Mouse (Mus musculus) CD4-positive helper T cell, adult 2 months (primary cell): ENCODE data around the gene Cox7a2l.

Experiments used
- DNase-seq: peaks from one replicate; pipeline ENCODE4 v3.0.0-alpha.2; 2012; ENCODE audit warnings: low read depth, missing footprints, low spot score

Cox7a2l gene

DNA sequence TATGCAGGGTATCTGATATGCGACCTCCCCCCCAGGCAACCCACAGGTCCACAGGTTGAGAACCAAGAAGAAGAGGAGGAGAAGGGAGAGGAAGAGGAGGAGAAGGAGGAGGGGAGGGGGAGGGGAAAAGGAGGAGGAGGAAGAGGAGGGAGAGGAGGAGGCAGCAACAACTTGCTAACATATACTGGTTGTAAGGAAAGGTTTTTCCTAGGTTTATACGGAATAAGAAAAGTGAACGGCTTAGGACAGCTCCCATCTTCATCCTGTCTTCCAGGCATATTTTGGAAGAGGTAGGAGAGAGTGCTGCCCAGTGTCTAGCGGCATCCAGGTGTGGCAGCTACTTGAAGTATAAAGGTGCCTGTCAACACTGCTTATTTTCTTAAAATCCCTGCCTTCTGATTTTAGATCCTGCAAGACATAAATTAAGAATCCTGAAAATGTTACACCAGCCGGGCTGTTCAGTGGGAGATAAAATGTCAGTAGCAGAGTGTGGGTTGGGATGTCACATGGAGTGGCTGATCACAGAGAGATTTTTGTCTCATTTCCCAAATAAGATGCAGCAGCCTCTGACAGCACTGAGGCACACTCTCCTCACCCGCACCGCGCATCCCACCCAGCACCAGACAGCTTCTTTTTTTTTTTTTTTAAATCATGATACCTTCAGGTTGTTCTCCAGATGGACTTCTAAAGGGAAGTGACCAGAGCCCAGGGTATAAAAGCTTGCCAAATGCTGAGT lies at the start of gene Cox7a2l:
TSS of gene Cox7a2l (minus strand) at position 51 of the 736 bp plus-strand sequence.
- no peak for DNase-seq

DNA sequence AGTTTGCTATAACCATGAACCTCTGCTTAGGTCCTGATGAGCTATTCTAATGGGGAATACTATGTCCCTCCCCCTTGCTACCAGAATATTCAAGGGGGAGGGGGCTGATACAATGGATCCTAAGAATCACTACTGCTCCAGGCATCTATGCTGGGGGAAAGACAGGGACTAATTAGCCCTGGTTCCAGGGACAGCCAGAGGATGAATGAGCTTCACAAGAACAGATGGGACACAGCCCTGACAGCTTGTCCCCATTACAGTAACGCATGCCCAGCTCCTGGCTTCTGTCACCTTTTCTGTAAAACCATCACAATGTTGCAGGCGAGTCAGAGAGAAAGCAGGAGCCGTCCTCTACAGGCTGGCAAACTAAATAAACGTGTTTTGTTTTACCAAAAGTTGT lies 48.4 kb upstream of the Cox7a2l start:
- DNase-seq: no peak

DNA sequence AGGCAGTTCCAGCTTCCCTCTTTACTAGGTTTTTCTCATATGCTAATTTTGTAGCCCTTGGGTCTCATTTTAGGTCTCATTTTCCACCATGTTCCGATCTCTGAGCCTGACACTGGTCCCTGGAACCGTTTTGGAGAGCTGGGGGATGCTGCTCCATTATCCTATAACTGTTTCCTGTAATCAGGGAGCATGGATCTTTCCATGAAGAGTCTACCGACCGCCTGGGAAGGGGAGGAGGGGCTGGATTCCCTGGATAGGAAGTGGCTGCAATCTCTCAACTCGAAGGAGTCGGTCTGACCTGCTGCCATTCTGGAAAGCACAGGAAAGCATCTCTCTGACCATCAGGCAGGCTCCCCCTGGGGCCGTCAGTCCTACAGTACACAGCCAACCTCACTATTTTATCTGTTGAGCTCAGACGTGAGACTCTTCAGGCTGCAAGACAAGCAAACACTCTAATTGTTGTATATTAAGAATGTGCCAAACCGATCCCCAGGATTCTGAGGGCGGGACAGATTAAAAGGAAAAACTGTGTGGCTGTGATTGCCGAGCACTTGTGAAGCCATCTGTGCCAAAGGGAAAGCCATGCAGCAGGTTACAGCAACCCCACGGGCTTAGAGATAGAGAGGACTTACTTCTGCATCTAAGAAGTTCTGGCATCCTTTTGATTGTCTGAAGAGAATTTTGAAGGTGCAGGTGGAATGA lies 47.1 kb upstream of the Cox7a2l start:
- no peak for DNase-seq

DNA sequence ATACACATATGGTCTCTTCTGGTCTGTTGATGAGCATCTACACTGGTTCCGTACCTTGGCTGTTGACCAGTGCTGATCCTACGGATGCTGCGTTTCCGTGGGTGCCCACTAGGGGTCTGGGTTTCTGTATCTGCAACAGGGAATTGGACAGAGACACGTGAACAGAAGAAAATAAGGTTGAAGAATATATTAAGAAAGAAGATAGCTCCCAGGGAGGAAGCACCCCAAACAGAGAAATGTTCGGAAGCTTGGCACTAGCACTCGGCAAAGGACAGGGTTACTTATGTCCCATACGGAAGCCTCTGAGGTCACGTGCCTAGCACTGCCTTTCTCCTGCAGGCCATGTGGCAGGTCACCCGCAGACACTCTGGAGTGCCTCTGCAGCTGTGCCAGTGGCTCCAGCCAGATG lies 46.6 kb upstream of the Cox7a2l start:
- DNase-seq: peak; percentile 26

DNA sequence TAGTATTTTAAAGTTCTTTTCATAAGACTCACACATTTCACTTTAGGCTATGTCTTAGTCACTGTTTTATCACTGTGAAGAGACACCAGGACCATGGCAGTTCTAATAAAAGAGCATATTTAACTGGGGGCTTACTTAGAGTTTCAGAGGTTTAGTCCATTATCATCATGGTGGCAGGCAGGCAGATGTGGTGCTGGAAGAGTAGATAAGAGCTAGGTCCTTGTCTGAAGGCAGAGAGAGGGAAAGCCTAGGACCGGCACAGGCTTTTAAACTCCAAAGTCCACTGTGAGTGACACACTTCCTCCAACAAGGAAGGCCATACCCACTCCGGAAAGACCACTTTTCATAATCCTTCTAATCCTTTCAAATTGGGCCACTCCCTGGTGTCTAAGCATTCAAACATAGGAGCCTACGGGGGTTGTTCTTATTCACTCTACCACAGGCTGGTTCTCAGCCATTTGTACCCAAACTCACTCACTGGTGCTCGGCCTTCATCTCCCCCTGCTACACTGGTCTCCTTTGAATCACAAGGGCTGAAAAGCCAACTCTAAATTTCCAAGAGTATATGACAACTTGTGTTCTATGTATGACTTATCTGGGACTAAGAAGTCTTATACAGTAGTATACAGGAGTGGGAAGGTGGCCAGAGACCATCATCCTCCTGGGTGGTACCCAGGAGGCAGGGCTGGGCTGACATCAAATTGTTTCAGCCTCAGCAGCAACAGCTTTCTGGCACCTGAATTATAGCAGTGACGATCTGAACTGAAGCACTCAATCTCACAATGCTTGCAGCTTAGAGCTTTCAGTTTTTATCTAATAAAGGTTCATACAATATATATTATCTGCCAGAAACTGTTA lies 45.3 kb upstream of the Cox7a2l start:
- no peak for DNase-seq

DNA sequence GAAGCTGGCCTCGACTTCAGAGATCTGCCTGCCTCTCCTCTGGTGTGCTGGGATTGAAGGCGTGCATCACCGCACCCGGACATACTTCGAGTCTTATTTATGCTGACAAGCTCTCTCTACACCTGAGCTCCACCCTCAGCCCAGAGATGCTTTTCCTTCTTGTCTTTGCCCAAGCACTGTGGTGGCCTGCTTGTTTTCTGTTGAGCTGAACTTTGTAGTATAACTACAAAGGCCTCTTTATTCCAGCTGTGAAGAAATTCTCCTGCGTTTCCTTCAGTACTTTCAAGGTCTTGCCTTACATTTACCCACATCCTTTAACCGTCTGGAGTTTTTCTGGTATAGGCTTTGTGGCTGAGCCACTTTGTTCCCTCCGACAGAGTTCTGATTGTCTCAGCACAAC lies 42.0 kb upstream of the Cox7a2l start:
- peak; percentile 47 for DNase-seq

DNA sequence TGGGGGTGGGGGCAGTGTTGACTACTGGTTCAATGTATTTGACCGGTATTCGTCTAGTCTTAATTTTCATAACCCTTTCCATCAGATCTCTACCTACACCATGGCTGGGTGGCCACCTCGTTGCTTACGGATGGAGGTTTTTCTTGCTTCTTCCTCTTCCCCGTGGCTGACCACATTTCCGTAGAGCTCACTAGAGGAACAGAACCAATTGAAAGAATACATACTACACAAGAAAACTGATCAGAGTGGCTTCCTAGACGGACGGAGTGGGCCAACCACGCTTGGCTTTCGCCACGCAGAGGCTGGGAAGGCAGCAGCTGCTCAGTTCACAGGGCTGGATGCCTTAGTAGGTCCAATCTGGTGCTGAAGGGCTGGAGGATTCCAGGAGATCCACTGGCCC lies 38.7 kb upstream of the Cox7a2l start:
- no peak for DNase-seq

DNA sequence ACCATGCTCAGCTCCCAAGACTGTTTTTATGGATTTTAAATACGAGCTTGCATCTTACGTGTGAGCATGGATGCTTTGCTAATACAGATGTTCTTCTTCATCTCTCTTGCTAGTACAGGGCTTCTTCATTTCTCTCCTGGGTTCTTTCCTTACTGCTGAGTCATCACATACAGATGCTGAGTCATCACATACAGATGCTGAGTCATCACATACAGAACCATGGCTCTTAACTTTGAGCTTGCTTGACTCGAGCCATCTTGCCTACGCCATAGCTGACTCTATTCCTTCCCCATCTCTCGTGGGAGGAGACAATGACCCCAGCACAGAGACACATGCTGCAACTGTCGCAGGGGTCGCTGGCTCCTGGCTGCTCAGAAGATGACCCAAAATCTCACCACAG lies 37.9 kb upstream of the Cox7a2l start:
- no peak for DNase-seq

DNA sequence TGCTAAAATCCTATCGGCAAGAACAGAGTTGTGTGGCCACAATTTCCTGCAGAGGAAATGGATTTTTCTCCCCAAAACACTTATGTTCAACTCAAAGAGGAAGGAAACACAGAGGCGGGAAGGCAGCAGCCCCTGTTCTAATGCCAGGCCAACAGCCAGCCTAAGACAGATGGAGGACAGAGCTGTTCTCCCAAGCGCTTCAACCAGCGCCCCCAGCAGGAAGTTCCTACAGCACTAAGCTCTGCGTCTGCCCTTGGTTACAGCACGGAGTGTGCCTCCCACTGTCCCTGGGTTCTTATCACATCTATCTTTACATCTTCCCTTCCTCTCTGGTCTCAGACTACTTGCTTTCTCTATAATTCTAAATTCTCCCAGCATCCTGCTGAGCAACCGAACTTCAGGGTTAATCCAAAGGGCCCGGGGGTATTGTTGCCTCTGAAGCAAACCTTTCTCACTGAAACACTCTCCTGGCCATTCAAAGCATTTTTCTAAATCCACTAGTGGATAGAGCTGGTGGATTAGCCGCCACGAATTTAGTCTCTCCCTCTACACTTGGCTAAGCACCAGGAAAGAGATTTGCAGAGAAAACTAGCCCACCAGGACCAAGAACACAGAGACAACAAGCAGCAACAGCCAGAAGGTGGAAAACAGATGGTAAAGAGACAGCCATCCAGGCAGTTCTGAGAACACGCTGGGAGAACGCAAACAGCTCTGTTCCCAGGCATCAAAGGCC lies 31.5 kb upstream of the Cox7a2l start:
- DNase-seq: peak; percentile 51

DNA sequence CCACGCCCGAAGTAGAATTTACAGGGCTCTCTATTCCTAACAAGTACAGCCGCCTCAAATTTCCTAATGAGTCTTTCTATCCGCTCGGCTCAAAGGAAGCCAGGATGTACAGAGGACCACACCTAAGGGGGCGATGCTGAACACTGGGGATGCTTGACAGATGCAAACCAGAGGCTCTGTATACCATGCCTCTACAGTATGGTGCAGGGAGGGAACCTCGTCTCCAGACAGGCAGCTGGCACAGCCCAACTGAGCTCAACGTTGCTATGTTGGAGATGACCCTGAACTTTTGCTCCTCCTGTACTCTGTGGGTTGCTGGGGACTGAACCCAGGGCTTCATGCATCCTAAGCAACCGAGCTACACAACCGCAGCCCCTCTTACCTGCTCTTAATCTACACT lies 30.0 kb upstream of the Cox7a2l start:
- DNase-seq: no peak

DNA sequence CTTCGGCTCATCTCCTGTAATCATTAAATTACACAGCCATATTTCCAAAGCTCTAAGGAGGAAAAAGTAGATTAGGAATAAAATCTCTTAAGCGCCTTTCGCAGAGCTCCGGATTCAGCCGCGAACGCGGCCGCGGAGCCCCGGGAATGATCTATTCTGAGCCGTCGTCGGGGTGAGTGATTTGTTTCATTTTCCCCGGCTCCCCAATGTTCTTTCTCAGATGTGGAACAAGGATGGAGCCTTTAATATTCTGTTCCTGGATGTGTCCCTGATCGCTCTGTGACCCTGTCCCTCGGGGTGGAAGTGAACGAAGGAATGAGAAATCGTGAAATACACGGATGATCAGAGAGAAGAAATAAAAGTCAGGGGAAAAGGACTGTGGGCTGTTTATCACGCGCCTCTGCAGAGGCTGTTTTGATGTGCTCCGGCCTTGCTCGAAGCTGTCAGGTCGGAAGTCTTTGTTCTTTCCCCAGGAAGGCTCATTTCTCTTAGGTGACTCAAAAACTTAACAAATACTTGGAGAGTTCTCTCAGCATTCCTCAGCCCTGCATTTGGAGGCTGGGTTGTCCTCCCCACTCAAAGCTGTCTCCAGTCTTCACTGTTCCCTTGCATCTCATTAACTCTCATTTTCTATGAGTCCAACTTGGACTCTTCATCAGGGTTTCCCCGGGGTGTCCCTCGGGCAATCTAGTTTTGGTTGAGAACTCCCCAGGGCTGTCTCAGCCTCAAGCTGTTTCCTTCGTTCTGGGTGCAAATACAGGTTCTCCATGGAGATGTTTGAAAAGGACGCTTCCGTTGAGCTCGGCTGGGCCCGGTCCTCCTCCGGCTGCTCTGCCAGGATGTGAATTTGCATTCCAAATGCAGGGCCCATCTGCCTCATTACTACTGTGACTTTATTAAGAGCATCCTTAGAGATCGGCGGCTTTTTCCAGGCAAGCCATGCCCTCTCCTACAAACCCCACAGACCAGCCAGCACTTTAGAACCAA lies 28.9 kb upstream of the Cox7a2l start:
- DNase-seq: no peak

DNA sequence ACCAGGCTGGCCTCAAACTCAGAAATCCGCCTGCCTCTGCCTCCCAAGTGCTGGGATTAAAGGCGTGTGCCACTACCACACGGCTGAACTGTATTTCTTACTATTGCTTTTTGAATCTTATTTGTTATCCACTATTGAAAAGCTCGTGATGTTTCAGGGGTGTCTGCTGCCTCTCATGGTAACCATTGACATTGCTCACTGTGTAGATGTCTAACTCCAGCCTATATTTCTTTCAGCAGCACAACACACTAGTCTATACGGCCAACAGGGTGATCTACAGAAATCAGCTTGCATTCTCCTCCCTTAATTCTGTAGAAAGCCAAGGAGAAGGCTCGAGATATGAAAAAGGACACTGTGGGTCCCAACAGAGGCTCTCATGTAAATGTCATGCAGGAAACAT lies 28.1 kb upstream of the Cox7a2l start:
- DNase-seq: no peak

DNA sequence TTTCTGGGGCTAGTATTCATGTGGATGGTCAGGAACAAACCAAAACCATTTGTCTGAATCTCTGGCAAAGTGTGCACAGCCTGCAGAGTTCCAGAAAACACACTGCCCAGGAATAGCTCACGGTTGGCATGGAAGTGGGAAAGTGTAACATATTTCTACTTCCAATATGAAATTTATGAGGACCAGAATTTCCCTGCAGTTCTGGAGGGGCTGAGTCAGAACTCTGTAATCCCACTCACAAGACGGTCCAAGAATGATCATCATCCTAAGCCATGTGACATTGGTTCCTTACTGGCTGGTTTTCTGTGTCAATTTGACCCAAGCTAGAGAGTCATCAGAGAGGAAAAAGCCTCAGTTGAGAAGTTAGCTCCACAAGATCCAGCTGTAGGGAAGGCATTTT lies 25.3 kb upstream of the Cox7a2l start:
- DNase-seq: no peak

DNA sequence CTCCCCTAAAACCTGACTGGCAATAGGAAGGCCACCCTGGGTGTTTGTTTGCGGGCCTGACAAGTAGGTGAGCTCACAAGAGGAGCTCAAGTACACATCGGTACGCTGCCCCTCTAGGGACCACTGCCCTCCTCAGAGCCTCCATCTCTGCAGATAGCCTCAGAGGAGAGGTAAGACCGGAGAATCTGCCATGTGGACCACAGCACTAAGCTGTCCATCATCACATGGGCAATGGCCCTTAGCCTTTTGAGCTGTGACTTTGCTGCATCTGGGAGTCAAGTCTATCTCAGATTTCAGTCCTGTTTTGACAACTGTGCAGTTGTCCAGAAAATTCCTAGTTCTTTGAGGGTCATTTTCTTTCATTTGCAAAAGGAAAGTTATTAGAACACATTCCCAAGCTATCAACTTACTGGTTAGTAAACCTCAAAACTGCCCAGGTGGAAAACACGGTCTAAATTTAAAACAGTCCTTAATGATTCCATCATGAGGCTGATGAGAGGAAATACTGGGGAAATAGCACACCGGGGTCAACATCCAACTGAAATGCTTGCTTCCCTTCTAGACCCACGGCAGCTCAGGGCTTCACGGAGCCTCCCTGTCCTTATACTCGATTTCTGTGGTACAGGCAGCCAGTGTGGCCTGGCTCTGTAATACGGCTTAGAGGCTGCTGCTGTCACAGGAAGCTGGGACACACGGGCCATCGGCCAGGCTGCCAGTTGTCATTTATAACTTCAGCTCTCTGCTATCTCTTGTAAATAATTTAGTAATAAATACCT lies 22.3 kb upstream of the Cox7a2l start:
- no peak for DNase-seq

DNA sequence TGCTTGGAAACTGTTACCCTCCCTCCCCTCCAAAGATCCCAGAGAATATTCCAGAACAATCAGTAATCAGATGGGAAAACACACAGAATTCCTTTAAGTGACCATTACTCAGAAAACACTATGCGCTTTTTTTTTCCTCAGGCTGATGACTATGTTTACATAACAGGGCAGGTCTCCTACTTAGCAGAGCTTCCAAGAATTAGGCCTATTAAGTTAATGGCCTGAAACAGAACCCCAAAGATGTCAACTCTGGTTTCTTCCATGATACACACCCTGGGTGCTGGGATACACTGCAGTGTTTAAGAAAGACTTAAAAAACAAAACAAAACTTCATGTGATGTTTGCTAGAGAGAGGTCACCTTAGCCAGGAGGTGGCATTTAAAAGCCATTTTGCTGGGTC lies 21.6 kb upstream of the Cox7a2l start:
- no peak for DNase-seq

DNA sequence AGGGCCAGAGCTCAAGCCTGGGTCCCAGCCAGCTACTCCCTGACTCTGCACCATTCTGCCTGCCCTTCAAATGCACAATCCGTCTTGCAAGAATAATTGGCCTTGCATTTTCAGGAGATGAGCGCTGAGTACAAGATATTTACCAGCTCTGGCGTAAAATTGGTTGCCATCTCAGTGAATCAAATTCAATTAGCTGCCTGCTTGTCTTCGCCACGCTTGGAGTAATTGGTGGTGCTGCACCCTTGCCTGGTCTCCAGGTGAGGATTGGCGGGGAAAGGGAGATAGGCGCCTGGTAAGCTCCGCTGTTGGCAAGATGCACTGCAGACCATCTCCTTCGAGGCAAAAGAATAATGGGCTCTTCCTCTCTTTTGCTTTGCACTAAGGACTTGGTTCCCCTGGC lies 21.0 kb upstream of the Cox7a2l start:
- no peak for DNase-seq

DNA sequence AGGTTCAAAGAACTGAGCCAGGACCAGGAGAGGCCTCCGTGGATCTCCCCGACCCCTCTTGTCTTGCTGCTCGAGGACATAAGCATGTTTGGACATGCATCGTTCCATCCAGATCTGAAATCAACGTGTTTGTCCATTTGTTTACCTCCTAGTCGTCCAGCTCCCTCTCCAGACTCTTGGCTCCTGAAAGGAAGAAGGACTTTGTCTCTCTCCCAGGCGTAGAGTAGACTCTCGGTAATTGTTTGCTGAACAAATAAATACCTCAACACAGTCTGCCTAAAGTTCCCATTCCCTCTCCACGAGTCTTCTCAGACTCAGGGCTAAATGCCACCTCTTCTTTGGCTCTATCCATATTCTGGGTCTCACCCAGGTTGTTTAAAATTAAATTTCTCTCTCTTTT lies 16.0 kb upstream of the Cox7a2l start:
- DNase-seq: no peak

DNA sequence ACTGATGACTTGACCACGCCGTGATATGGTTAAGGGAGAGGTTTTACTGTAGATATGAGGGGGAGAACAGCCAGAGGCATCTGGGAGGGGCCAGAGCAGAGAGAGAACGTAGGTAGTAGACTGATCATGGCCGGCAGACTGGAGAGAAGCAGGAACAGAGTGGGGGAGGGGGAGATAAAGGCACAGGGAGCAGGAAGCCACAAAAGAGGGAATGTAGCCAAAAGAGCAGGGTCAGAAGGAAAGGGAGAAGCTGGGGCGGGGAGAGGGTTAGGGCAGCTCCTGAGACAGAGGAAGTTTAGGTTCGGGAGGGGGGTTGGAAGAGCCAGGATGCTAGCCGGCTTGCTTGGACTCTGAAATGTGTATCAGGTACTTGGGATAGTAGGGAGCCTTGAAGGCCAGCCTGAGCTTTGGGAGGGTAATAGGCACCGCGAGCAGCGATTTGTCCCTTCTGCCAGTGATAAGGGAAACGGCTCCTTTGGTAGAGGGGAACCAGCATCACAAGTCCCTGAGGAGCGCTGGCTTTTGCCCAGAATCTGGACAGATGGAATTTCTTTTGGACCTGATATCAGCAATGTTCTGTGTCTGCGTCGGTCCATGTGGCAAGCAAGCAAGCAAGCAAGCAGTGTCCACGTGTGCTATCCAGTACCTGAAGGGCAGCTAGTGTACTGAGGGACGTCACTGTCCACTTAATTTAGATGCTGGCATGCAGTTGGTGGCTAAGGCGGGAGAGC lies 10.7 kb upstream of the Cox7a2l start:
- peak; percentile 10 for DNase-seq
